Mouse (Mus musculus): ENCODE data around the gene Dolpp1.

- TF ChIP-seq CTCF (IDR thresholded peaks at IDR 0.05) (no peak), EP300 (IDR thresholded peaks at IDR 0.05; ENCODE audit: insufficient read depth, low read depth, low read length) (0 out of 2 replicates have a peak, but pooled peaks have one; percentile 41)
Observed at GRCm38 (mm10) chr2:30386913-30387312, 5.1 kb upstream of the Dolpp1 start.

Data from heart, adult 2 months (tissue).